Mouse (Mus musculus) stomach, embryonic 14.5 days (tissue): ENCODE results near the gene Laptm5. TPM values are rescaled to one million over a fixed set of nuclear protein-coding genes. Genes with fewer than 3 reads are reported as not detected.

ENCODE experiments used
- ATAC-seq: fragments of 200-750 bp; cut with Nextera tagmentation; 2 replicates; pipeline ENCODE4 v1.8.0; 2017; ENCODE audit warnings: low read depth, moderate TSS enrichment; ENCODE audit not compliant: insufficient number of reproducible peaks, insufficient read depth, low FRiP score
- H3K27ac ChIP-seq: fragments of 300-500 bp; sonication (generic); 2 replicates; pipeline ENCODE4 v1.5.1; 2014; ENCODE audit warnings: mild to moderate bottlenecking, low read length, moderate library complexity, mixed read lengths
- H3K27me3 ChIP-seq: fragments of 300-500 bp; sonication (generic); 2 replicates; pipeline ENCODE4 v1.6.1; 2014; ENCODE audit warnings: low read length, control low read depth, mixed read lengths; ENCODE audit not compliant: control insufficient read depth, insufficient read depth
- H3K36me3 ChIP-seq: fragments of 300-500 bp; sonication (generic); 2 replicates; pipeline ENCODE4 v1.6.1; 2014; ENCODE audit warnings: mild to moderate bottlenecking, control low read depth, low read length, moderate library complexity, mixed read lengths; ENCODE audit not compliant: control insufficient read depth, insufficient read depth
- H3K4me1 ChIP-seq: fragments of 300-500 bp; sonication (generic); 2 replicates; pipeline ENCODE4 v1.6.1; 2014; ENCODE audit warnings: low read length, control low read depth, mixed read lengths; ENCODE audit not compliant: control insufficient read depth, insufficient read depth
- H3K4me2 ChIP-seq: fragments of 300-500 bp; sonication (generic); replicated peaks from 2 replicates; pipeline ENCODE4 v1.6.1; 2014; ENCODE audit warnings: low read depth, low read length, control low read depth
- H3K4me3 ChIP-seq: fragments of 300-500 bp; sonication (generic); 2 replicates; pipeline ENCODE4 v1.5.1; 2014; ENCODE audit warnings: low read depth, low read length, control low read depth
- H3K9ac ChIP-seq: fragments of 300-500 bp; sonication (generic); replicated peaks from 2 replicates; pipeline ENCODE4 v1.6.1; 2014; ENCODE audit warnings: low read depth, mild to moderate bottlenecking, control low read depth, low read length, moderate library complexity, mixed read lengths
- H3K9me3 ChIP-seq: fragments of 300-500 bp; sonication (generic); 2 replicates; pipeline ENCODE4 v1.6.1; 2016; ENCODE audit warnings: low read depth, low read length, control low read depth; ENCODE audit not compliant: control insufficient read depth
- WGBS: fragments of 180-500 bp; shearing (Covaris S2); extraction: QIAGEN DNeasy Blood & Tissue Kit; methylation state at CpG from one replicate; pipeline ENCODE4 v1.1.7; 2014; 5-methylcytosine and 5-hydroxymethylcytosine counted together
- polyA plus RNA-seq: library from polyadenylated mRNA; unstranded; fragments of >200 nt; fragmentation: Nextera tagmentation; extraction: Ambion mirVana; gene quantifications from 2 replicates; pipeline ENCODE4 v1.2.1, GENCODE M21; 2014

The Laptm5 gene
- polyA plus RNA-seq, 1 experiment from 2014 or later = 49.4 TPM

GRCm38 (mm10) chr4:130889777-130890510 lies 23.0 kb upstream of the Laptm5 start:
- ATAC-seq = no peak

DNA sequence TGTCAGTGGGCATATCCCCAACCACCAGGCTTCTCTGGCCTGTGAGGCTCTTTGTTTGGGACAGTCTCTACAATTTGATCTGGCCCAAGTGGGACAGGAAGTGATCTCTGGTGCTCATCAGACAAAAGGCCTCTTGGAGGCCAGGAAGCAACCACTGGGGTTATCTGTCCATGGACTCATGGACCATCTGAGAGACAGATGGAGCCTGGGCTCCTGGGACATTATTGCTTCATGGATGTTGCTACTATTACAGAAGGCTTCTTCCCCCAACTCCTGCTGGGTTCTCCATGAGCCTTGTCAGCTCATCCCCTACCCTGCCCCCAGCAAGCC lies 22.4 kb upstream of the Laptm5 start:
- H3K36me3 ChIP-seq = no peaks in the 10 kb centered on the region
- H3K4me3 ChIP-seq = no peak overlapping the region
- no peak overlapping the region for H3K27ac ChIP-seq
- no peaks in the 10 kb centered on the region for H3K27me3 ChIP-seq
- H3K9me3 ChIP-seq = no peaks in the 10 kb centered on the region
- no peaks in the 10 kb centered on the region for H3K4me1 ChIP-seq
- ATAC-seq = no peak
- H3K4me2 ChIP-seq = no peak overlapping the region
- no peak overlapping the region for H3K9ac ChIP-seq

More at GRCm38 (mm10) chr4:130889777-130890510, 23.0 kb upstream of the Laptm5 start:
- Histone ChIP-seq H3K4me1 (no peaks in the 10 kb centered on the region), H3K4me3 (no peak overlapping the region), H3K27me3 (no peaks in the 10 kb centered on the region), H3K9me3 (no peaks in the 10 kb centered on the region), H3K36me3 (no peaks in the 10 kb centered on the region), H3K4me2 (no peak overlapping the region), H3K27ac (no peak overlapping the region), H3K9ac (no peak overlapping the region)
- 38% methylated on average over 10 of the region's 11 CpGs for WGBS

DNA sequence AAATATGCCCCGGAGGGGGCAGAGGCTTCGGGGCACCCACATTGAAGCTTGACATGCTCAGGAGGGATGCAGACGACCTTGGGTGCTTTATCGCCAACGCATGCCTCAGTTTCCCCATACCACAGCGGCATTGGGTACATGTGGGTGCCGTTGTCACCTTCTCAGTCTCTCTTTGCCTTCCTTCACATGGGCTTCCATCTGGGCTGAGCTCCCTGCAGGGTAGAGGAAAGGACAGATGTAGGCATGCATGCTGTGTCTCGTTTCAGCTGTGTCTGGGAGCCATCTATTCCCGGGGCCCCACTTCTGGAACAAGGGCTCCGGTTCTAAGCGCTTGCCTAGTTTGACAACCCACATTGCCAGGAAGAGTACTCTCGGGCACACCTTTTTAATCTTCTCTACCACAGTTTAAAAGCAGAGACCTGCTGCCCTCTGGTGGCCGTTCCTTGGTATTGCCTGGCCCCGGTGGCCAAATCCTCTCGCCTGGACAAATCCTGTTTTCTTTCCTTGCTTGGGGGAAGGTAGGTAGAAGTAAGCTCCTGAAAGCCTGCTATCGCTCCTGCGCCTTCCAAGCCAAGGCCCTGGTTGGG lies 20.8 kb upstream of the Laptm5 start:
- Histone ChIP-seq H3K27ac (no peak overlapping the region), H3K9me3 (no peaks in the 10 kb centered on the region), H3K4me2 (no peak overlapping the region), H3K4me1 (no peaks in the 10 kb centered on the region), H3K4me3 (no peak overlapping the region), H3K36me3 (no peaks in the 10 kb centered on the region), H3K9ac (no peak overlapping the region), H3K27me3 (no peaks in the 10 kb centered on the region)
- no peak for ATAC-seq
- WGBS = 35% methylated on average over 17 of the region's 17 CpGs

DNA sequence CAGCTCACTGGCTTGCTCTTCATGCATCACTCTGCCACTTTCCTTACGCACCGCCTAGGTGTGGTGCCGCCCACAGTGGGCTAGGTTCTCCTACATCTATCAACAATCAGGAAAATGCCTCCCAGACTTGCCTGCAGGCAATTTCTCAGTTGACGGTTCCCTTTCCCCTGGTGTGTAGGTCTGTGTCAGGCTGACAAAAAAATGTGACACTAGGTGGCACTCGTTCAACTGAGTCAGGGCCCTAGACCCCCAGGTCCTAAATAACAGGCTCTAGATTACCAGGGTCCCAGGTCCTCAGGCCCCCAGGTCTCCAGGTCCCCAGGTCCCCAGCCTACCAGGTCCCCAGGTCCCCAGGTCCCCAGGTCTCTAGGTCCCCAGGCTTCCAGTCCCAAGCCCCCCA lies 19.2 kb upstream of the Laptm5 start:
- H3K27ac ChIP-seq = no peak overlapping the region
- H3K4me3 ChIP-seq = no peak overlapping the region
- no peaks in the 10 kb centered on the region for H3K4me1 ChIP-seq
- no peaks in the 10 kb centered on the region for H3K27me3 ChIP-seq
- H3K36me3 ChIP-seq = no peaks in the 10 kb centered on the region
- no peak overlapping the region for H3K9ac ChIP-seq
- 67% methylated on average over 5 of the region's 5 CpGs for WGBS
- no peaks in the 10 kb centered on the region for H3K9me3 ChIP-seq
- no peak for ATAC-seq
- H3K4me2 ChIP-seq = no peak overlapping the region

- 47% methylated on average over 6 of the region's 6 CpGs for WGBS
- ATAC-seq = peak; percentile 44; the same call in 1 of the 2 replicates
Measured at GRCm38 (mm10) chr4:130895701-130896100, 17.2 kb upstream of the Laptm5 start.

DNA sequence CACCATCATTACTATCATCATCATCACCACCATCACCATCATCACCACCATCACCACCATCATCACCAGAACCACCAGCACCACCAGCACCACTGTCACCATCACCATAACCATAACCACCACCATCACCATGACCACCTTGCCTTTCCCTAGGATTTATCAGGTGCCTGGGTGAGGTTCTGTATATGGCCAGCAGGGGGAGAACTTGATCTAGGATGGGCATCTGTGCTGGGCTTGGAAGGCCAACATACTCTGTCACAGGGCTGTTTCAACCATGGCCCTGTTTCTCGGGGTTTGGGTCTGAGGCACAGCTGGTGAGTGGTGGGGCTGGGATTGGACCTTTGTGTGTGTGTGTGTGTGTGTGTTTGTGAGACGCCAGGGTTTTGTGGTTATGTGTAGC lies 16.6 kb upstream of the Laptm5 start:
- Histone ChIP-seq H3K4me1 (no peaks in the 10 kb centered on the region), H3K4me2 (no peak overlapping the region), H3K9ac (no peak overlapping the region), H3K4me3 (no peak overlapping the region), H3K27ac (no peak overlapping the region), H3K9me3 (no peaks in the 10 kb centered on the region), H3K36me3 (no peaks in the 10 kb centered on the region), H3K27me3 (no peaks in the 10 kb centered on the region)
- ATAC-seq = no peak
- 76% methylated on average over 2 of the region's 2 CpGs for WGBS

More at GRCm38 (mm10) chr4:130895701-130896100, 17.2 kb upstream of the Laptm5 start:
- Histone ChIP-seq H3K27me3 (no peaks in the 10 kb centered on the region), H3K9ac (no peak overlapping the region), H3K4me2 (no peak overlapping the region), H3K36me3 (no peaks in the 10 kb centered on the region), H3K4me3 (no peak overlapping the region), H3K4me1 (no peaks in the 10 kb centered on the region), H3K9me3 (no peaks in the 10 kb centered on the region), H3K27ac (peak overlapping the region; percentile 44)

- Histone ChIP-seq H3K27me3 (no peaks in the 10 kb centered on the region), H3K9ac (no peak overlapping the region), H3K36me3 (no peaks in the 10 kb centered on the region), H3K9me3 (no peaks in the 10 kb centered on the region), H3K27ac (no peak overlapping the region), H3K4me1 (no peaks in the 10 kb centered on the region), H3K4me3 (no peak overlapping the region), H3K4me2 (no peak overlapping the region)
- no peak for ATAC-seq
- 57% methylated on average over 3 of the region's 3 CpGs for WGBS
Measured at GRCm38 (mm10) chr4:130899383-130899781, 13.5 kb upstream of the Laptm5 start.

DNA sequence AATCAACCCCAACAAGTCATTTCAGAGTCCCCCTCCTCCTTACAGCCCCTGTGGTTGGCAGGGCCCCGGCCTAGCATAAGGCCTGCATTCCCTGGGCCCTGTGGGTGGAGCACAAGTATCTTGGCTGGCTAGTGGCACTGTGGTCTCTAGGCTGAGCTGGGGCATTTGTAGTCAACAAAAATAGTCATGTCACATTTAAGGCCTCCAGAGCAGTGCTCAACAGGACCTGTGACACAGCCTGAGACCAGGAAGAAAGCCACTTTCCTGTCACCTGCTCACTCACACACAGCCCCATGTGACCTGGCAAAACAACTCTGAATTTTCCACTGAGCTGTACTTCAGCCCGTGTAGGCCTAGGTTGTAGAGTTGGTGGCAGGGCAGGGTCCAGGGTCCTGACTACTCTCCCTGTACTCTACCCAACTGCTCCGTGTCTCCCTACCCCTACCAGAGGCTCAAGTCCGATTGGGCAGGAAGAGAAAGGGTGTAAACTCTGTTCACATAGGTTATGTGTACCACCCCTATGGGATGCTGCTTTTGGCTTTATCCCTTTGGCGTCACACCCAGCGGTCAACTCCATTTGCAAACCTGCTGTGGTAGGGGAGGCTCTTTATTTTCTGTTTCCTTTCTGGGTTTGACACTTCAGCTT lies 13.0 kb upstream of the Laptm5 start:
- H3K9ac ChIP-seq = no peak overlapping the region
- 82% methylated on average over 6 of the region's 6 CpGs for WGBS
- H3K36me3 ChIP-seq = no peaks in the 10 kb centered on the region
- H3K9me3 ChIP-seq = no peaks in the 10 kb centered on the region
- no peak overlapping the region for H3K27ac ChIP-seq
- H3K4me2 ChIP-seq = no peak overlapping the region
- no peak for ATAC-seq
- H3K4me3 ChIP-seq = no peak overlapping the region
- no peaks in the 10 kb centered on the region for H3K4me1 ChIP-seq
- no peaks in the 10 kb centered on the region for H3K27me3 ChIP-seq
